8 mouse cellular contexts compared by ENCODE assay signal in the genomic region with DNA sequence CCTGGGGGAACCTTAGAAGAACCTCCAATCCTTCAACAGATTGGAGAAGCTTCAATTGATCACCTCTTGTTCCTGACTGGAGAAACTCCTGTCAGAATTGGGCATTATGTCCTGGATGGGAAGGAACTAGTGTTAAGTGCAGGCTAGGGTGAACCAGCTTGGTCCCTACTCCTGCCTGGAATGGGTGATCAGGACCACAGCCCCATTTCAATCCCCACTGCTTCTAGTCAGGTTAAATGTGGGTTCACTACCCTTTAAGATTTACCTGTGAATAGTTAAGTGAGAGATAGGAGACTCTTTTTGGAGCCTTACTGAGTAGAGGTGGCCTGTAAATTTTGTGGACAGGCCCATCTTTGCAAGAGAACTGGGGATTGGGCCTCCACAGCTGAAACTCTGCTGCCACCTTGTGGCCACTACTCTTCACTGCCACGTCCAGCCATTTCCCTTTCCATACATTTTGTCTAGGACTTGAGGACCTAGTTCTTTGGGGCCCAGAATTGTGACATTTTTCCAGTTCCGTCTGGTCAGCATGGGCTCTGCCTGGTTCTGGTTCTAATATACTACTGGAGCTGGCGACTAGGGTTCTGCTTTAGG. TPM values are rescaled to one million over a fixed set of nuclear protein-coding genes. Genes with fewer than 3 reads are reported as not detected.
DNase-seq lines count a peak whose midpoint lies in the region; ATAC-seq and TF ChIP-seq lines count a peak whose summit lies in the region.

A gene (minus strand): TSS at position 51 of the 594 bp plus-strand sequence.

- H3K4me3 ChIP-seq in intestine, embryonic 14.5 days (ENCODE audit: low read depth, low read length) = no peak within 1 kb of the TSS
- H3K4me3 ChIP-seq in intestine, embryonic 15.5 days (replicated peaks) = no peak within 1 kb of the TSS
- no peak within 1 kb of the TSS for H3K4me3 ChIP-seq in bone marrow, adult 2 months (replicated peaks; ENCODE audit: control insufficient read depth, low read depth, low read length)
- no peak within 1 kb of the TSS for H3K4me3 ChIP-seq in embryonic facial prominence, embryonic 13.5 days

- H3K27ac ChIP-seq in intestine, embryonic 14.5 days (ENCODE audit: low read depth) = no peak within 1 kb of the TSS
- no peak within 1 kb of the TSS for H3K27ac ChIP-seq in intestine, embryonic 15.5 days
- H3K27ac ChIP-seq in bone marrow, adult 2 months (ENCODE audit: control insufficient read depth, insufficient read depth, low read depth, low read length, poor library complexity) = 0 out of 2 replicates have a peak within 1 kb of the TSS, but pooled peaks have one; percentile 17
- H3K27ac ChIP-seq in embryonic facial prominence, embryonic 13.5 days = peak within 1 kb of the TSS; percentile 8; the same call in 1 of the 2 replicates

- H3K9ac ChIP-seq in intestine, embryonic 14.5 days (ENCODE audit: low read length) = no peak within 1 kb of the TSS
- H3K9ac ChIP-seq in intestine, embryonic 15.5 days = no peak within 1 kb of the TSS
- H3K9ac ChIP-seq in embryonic facial prominence, embryonic 13.5 days = peak within 1 kb of the TSS; percentile 36; the same call in 1 of the 2 replicates

- H3K4me1 ChIP-seq in intestine, embryonic 14.5 days (replicated peaks; ENCODE audit: control insufficient read depth, insufficient read depth, low read length) = peaks cover 6% of the 10 kb centered on the region; the same call in 1 of the 2 replicates
- H3K4me1 ChIP-seq in intestine, embryonic 15.5 days (replicated peaks) = 0 out of 2 replicates have a peak, but pooled peaks cover 8% of the 10 kb centered on the region
- H3K4me1 ChIP-seq in bone marrow, adult 2 months (ENCODE audit: control insufficient read depth, insufficient read depth, low read length) = no peaks in the 10 kb centered on the region
- no peaks in the 10 kb centered on the region for H3K4me1 ChIP-seq in embryonic facial prominence, embryonic 13.5 days

- H3K27me3 ChIP-seq in intestine, embryonic 14.5 days (replicated peaks; ENCODE audit: control insufficient read depth, insufficient read depth, low read length) = no peaks in the 10 kb centered on the region
- H3K27me3 ChIP-seq in intestine, embryonic 15.5 days (replicated peaks) = no peaks in the 10 kb centered on the region
- H3K27me3 ChIP-seq in embryonic facial prominence, embryonic 13.5 days = no peaks in the 10 kb centered on the region

- peak; percentile 94 for TF ChIP-seq CTCF in bone marrow, adult 2 months (IDR thresholded peaks at IDR 0.05; ENCODE audit: control insufficient read depth, insufficient read depth, low read length)

- no peaks in the 10 kb centered on the region for H3K9me3 ChIP-seq in intestine, embryonic 14.5 days (ENCODE audit: control insufficient read depth, low read length)
- H3K9me3 ChIP-seq in intestine, embryonic 15.5 days = no peaks in the 10 kb centered on the region
- H3K9me3 ChIP-seq in embryonic facial prominence, embryonic 13.5 days = no peaks in the 10 kb centered on the region

- intact Hi-C loops in heart, postnatal 14 days (cut with DNase I) = loop anchor here (5.0 to 10.0 kb wide), 3 partner anchors 140 to 1908 kb away; a partner anchor contains a TSS

- peak; percentile 37; the same call in 1 of the 2 replicates for ATAC-seq in intestine, embryonic 14.5 days (replicated peaks; ENCODE audit: low FRiP score, low TSS enrichment, low read depth)
- no peak for ATAC-seq in intestine, embryonic 15.5 days
- no peak for ATAC-seq in embryonic facial prominence, embryonic 13.5 days (ENCODE audit: insufficient number of reproducible peaks, insufficient read depth, low FRiP score, low TSS enrichment, low read depth)
- ATAC-seq in megakaryocyte, adult 5-6 weeks (ENCODE audit: poor library complexity, severe bottlenecking) = peak; percentile 90

- WGBS in intestine, embryonic 14.5 days = 8% methylated on average over 3 of the region's 3 CpGs
- WGBS in intestine, embryonic 15.5 days = 8% methylated on average over 3 of the region's 3 CpGs
- 22% methylated on average over 3 of the region's 3 CpGs for WGBS in bone marrow, adult 2 months
- WGBS in embryonic facial prominence, embryonic 13.5 days = 8% methylated on average over 3 of the region's 3 CpGs

- DNase-seq in intestine, embryonic 14.5 days (ENCODE audit: low spot score) = peak; percentile 92
- DNase-seq in heart, postnatal 14 days = peak; percentile 77 to 84
- peak; percentile 84 to 85 for DNase-seq in layer of hippocampus, postnatal 10 days (ENCODE audit: low spot score in 2 of 2)
- DNase-seq in right cerebral cortex, postnatal 4 days = peak; percentile 81

- TF ChIP-seq POLR2A in bone marrow, adult 2 months (IDR thresholded peaks at IDR 0.05; ENCODE audit: borderline replicate concordance, control insufficient read depth, low read depth, low read length) = no peak

- H3K4me2 ChIP-seq in intestine, embryonic 14.5 days (ENCODE audit: low read length) = no peak within 1 kb of the TSS
- no peak within 1 kb of the TSS for H3K4me2 ChIP-seq in intestine, embryonic 15.5 days (replicated peaks)
- H3K4me2 ChIP-seq in embryonic facial prominence, embryonic 13.5 days = no peak within 1 kb of the TSS

- peaks cover 70% of the 10 kb centered on the region for H3K36me3 ChIP-seq in intestine, embryonic 14.5 days (ENCODE audit: control insufficient read depth, insufficient read depth, low read length)
- peaks cover 38% of the 10 kb centered on the region for H3K36me3 ChIP-seq in intestine, embryonic 15.5 days
- peaks cover 72% of the 10 kb centered on the region for H3K36me3 ChIP-seq in embryonic facial prominence, embryonic 13.5 days

RNA-seq across cellular contexts. Expression of the gene that starts here (rescaled TPM):
- 1.5 and 2.2 TPM in 2 replicates for polyA plus RNA-seq in intestine, embryonic 14.5 days (2014; fragmentation: Nextera tagmentation; extraction: Ambion mirVana)
- 1.3 and 1.6 TPM in 2 replicates for polyA plus RNA-seq in intestine, embryonic 15.5 days (2015; fragmentation: Nextera tagmentation; extraction: Ambion mirVana)
- 16.0 and 32.7 TPM in 2 replicates for polyA plus RNA-seq in bone marrow, adult 2 months (2011; ENCODE audit: insufficient read depth, insufficient read length, low replicate concordance, missing spikeins)
- 2.9 and 3.8 TPM in 2 replicates for polyA plus RNA-seq in embryonic facial prominence, embryonic 13.5 days (2015; fragmentation: Nextera tagmentation; extraction: Ambion mirVana)
- 1 to 10 TPM; 2.7 to 3.5 TPM for total RNA-seq in heart, postnatal 14 days (2021)
- total RNA-seq in layer of hippocampus, postnatal 10 days (2021) = 1 to 10 TPM; 2.6 to 6.3 TPM
- 2.8 and 5.0 TPM in 2 replicates for total RNA-seq in megakaryocyte, adult 5-6 weeks (2015)
- total RNA-seq in megakaryocyte, adult 5-6 weeks (2017) = 0.81 TPM in 1 of 2 replicates, not detected in the other

Comparison
In these comparisons a context has a peak if more than half of its experiments do, and no peak if none do; other contexts are left out.
1. ATAC-seq: peak in intestine, embryonic 14.5 days (single experiment) and megakaryocyte, adult 5-6 weeks (single experiment); none in intestine, embryonic 15.5 days (single experiment) and embryonic facial prominence, embryonic 13.5 days (single experiment).
2. H3K27ac ChIP-seq: peak in bone marrow, adult 2 months (single experiment) and embryonic facial prominence, embryonic 13.5 days (single experiment); none in intestine, embryonic 14.5 days (single experiment) and intestine, embryonic 15.5 days (single experiment).
3. Peak in every context shown above with its lines, with median percentiles within 50 percentile points of each other: DNase-seq.